Mouse (Mus musculus) stomach, postnatal 0 days (tissue): ENCODE results near the gene Tmem256. TPM values are rescaled to one million over a fixed set of nuclear protein-coding genes. Genes with fewer than 3 reads are reported as not detected.
A peak's percentile ranks its signal among the peaks of the same experiment; 100 is the strongest.

ENCODE experiments used
- ATAC-seq: fragments of 200-750 bp; cut with Nextera tagmentation; 2 replicates; pipeline ENCODE4 v1.8.0; 2017; ENCODE audit not compliant: low FRiP score, low TSS enrichment
- DNase-seq: peaks from one replicate; pipeline ENCODE4 v3.0.0-alpha.2; 2016; ENCODE audit warnings: low spot score
- H3K27ac ChIP-seq: fragments of 300-500 bp; sonication (generic); replicated peaks from 2 replicates; pipeline ENCODE4 v1.5.1; 2014; ENCODE audit warnings: mild to moderate bottlenecking, control low read depth
- H3K27me3 ChIP-seq: fragments of 300-500 bp; sonication (generic); 2 replicates; pipeline ENCODE4 v1.6.1; 2014; ENCODE audit warnings: low read length; ENCODE audit not compliant: control insufficient read depth, insufficient read depth
- H3K36me3 ChIP-seq: fragments of 300-500 bp; sonication (generic); 2 replicates; pipeline ENCODE4 v1.6.1; 2014; ENCODE audit warnings: low read length, mixed read lengths; ENCODE audit not compliant: control insufficient read depth, insufficient read depth
- H3K4me1 ChIP-seq: fragments of 300-500 bp; sonication (generic); replicated peaks from 2 replicates; pipeline ENCODE4 v1.6.1; 2014; ENCODE audit warnings: antibody characterized with exemption; ENCODE audit not compliant: control insufficient read depth, insufficient read depth
- H3K4me2 ChIP-seq: fragments of 300-500 bp; sonication (generic); replicated peaks from 2 replicates; pipeline ENCODE4 v1.6.1; 2014; ENCODE audit warnings: low read depth, mild to moderate bottlenecking, control low read depth, moderate library complexity
- H3K4me3 ChIP-seq: fragments of 300-500 bp; sonication (generic); 2 replicates; pipeline ENCODE4 v1.5.1; 2014; ENCODE audit warnings: low read depth, low read length, control low read depth
- H3K9ac ChIP-seq: fragments of 300-500 bp; sonication (generic); 2 replicates; pipeline ENCODE4 v1.6.1; 2014; ENCODE audit warnings: mild to moderate bottlenecking, low read length, control low read depth, mixed read lengths
- H3K9me3 ChIP-seq: fragments of 300-500 bp; sonication (generic); 2 replicates; pipeline ENCODE4 v1.6.1; 2016; ENCODE audit warnings: low read length; ENCODE audit not compliant: control insufficient read depth
- CTCF ChIP-seq: IDR thresholded peaks from 2 replicates; pipeline ENCODE4 v1.5.1; 2016; ENCODE audit warnings: antibody characterized with exemption, low read depth, mild to moderate bottlenecking, moderate library complexity
- EP300 ChIP-seq: optimal IDR thresholded peaks from 2 replicates; pipeline ENCODE3; 2016; ENCODE audit warnings: antibody characterized with exemption
- WGBS: fragments of 180-500 bp; shearing (Covaris S2); extraction: QIAGEN DNeasy Blood & Tissue Kit; methylation state at CpG from one replicate; pipeline ENCODE4 v1.1.7; 2014; 5-methylcytosine and 5-hydroxymethylcytosine counted together
- polyA plus RNA-seq: library from polyadenylated mRNA; unstranded; fragments of >200 nt; fragmentation: Nextera tagmentation; extraction: Ambion mirVana; gene quantifications from 2 replicates; pipeline ENCODE4 v1.2.1, GENCODE M21; 2015

The Tmem256 gene
- polyA plus RNA-seq, 1 experiment from 2014 or later: 366 TPM

GRCm38 (mm10) chr11:69818365-69818764, 19.9 kb upstream of the Tmem256 start, which contains the start of gene Spem2:
Gene Spem2, minus strand, starts transcription at chr11:69818465.
- Histone ChIP-seq H3K27me3 (no peaks in the 10 kb centered on the region), H3K4me2 (no peak within 1 kb of the TSS), H3K36me3 (no peaks in the 10 kb centered on the region), H3K27ac (no peak within 1 kb of the TSS), H3K4me1 (no peaks in the 10 kb centered on the region), H3K9ac (no peak within 1 kb of the TSS), H3K9me3 (no peaks in the 10 kb centered on the region), H3K4me3 (no peak within 1 kb of the TSS)
- no peak for TF ChIP-seq EP300
- no peak for TF ChIP-seq CTCF
- DNase-seq (no peak), ATAC-seq (no peak)
- 85% methylated on average over 2 of the region's 2 CpGs for WGBS

- DNase-seq: no peak
- no peak overlapping the region for H3K9ac ChIP-seq
- no peak overlapping the region for H3K27ac ChIP-seq
- no peak overlapping the region for H3K4me3 ChIP-seq
- no peaks in the 10 kb centered on the region for H3K27me3 ChIP-seq
- H3K36me3 ChIP-seq: no peaks in the 10 kb centered on the region
- no peak overlapping the region for H3K4me2 ChIP-seq
- no peak for ATAC-seq
- TF ChIP-seq CTCF (no peak), EP300 (no peak)
- WGBS: 92% methylated on average over 8 of the region's 8 CpGs
- no peaks in the 10 kb centered on the region for H3K9me3 ChIP-seq
- H3K4me1 ChIP-seq: no peaks in the 10 kb centered on the region
Measured at GRCm38 (mm10) chr11:69818871-69819270, 19.4 kb upstream of the Tmem256 start.

- 93% methylated on average over 3 of the region's 3 CpGs for WGBS
- ATAC-seq: no peak
Measured at GRCm38 (mm10) chr11:69822080-69822479, 16.2 kb upstream of the Tmem256 start, which contains the start of gene Spem1. Gene Spem1, minus strand, starts transcription at chr11:69822180.

GRCm38 (mm10) chr11:69823456-69823855, 14.9 kb upstream of the Tmem256 start:
- no peak overlapping the region for H3K9ac ChIP-seq

More at GRCm38 (mm10) chr11:69822080-69822479, 16.2 kb upstream of the Tmem256 start, which contains the start of gene Spem1:
- Histone ChIP-seq H3K27ac (no peak within 1 kb of the TSS), H3K9me3 (no peaks in the 10 kb centered on the region), H3K4me2 (no peak within 1 kb of the TSS), H3K4me1 (no peaks in the 10 kb centered on the region), H3K4me3 (no peak within 1 kb of the TSS), H3K27me3 (no peaks in the 10 kb centered on the region), H3K36me3 (no peaks in the 10 kb centered on the region), H3K9ac (no peak within 1 kb of the TSS)
- no peak for TF ChIP-seq EP300
- no peak for TF ChIP-seq CTCF
- DNase-seq: no peak

GRCm38 (mm10) chr11:69828832-69829231, 9.5 kb upstream of the Tmem256 start:
- no peak overlapping the region for H3K4me2 ChIP-seq

More at GRCm38 (mm10) chr11:69823456-69823855, 14.9 kb upstream of the Tmem256 start:
- no peak overlapping the region for H3K27ac ChIP-seq
- ATAC-seq (no peak), DNase-seq (no peak)
- H3K27me3 ChIP-seq: no peaks in the 10 kb centered on the region
- TF ChIP-seq EP300 (no peak), CTCF (no peak)
- WGBS: 64% methylated on average over 2 of the region's 2 CpGs
- no peak overlapping the region for H3K4me3 ChIP-seq
- no peaks in the 10 kb centered on the region for H3K9me3 ChIP-seq
- H3K4me2 ChIP-seq: no peak overlapping the region
- no peaks in the 10 kb centered on the region for H3K4me1 ChIP-seq
- no peaks in the 10 kb centered on the region for H3K36me3 ChIP-seq

GRCm38 (mm10) chr11:69833554-69833953, 4.8 kb upstream of the Tmem256 start:
- Histone ChIP-seq H3K36me3 (no peaks in the 10 kb centered on the region), H3K27ac (no peak overlapping the region; the same call in 1 of the 2 replicates), H3K9ac (peak overlapping the region; percentile 66), H3K27me3 (no peaks in the 10 kb centered on the region), H3K9me3 (no peaks in the 10 kb centered on the region), H3K4me2 (peak overlapping the region; percentile 67), H3K4me1 (peaks cover 3% of the 10 kb centered on the region), H3K4me3 (peak overlapping the region; percentile 35)
- TF ChIP-seq CTCF: no peak
- TF ChIP-seq EP300: no peak
- DNase-seq (no peak), ATAC-seq (no peak)
- 62% methylated on average over 8 of the region's 8 CpGs for WGBS

More at GRCm38 (mm10) chr11:69828832-69829231, 9.5 kb upstream of the Tmem256 start:
- H3K36me3 ChIP-seq: no peaks in the 10 kb centered on the region
- ATAC-seq (0 out of 2 replicates have a peak, but pooled peaks have one; percentile 29), DNase-seq (no peak)
- no peaks in the 10 kb centered on the region for H3K27me3 ChIP-seq
- H3K4me1 ChIP-seq: no peaks in the 10 kb centered on the region; the same call in 1 of the 2 replicates
- WGBS: 78% methylated on average over 5 of the region's 5 CpGs
- H3K27ac ChIP-seq: no peak overlapping the region
- TF ChIP-seq EP300: no peak
- no peak for TF ChIP-seq CTCF
- no peak overlapping the region for H3K4me3 ChIP-seq
- no peak overlapping the region for H3K9ac ChIP-seq
- H3K9me3 ChIP-seq: no peaks in the 10 kb centered on the region
